Mouse (Mus musculus) left cerebral cortex, adult 8-10 months (tissue): ENCODE results near the gene Tor4a. TPM values are rescaled to one million over a fixed set of nuclear protein-coding genes. Genes with fewer than 3 reads are reported as not detected.

ENCODE experiments used
- DNase-seq, 2 experiments: peaks; one replicate each; pipeline ENCODE4 v3.0.0; 2022; ENCODE audit warnings: low spot score in 2 of 2
- total RNA-seq, 4 experiments: library from RNA; stranded (reverse); gene quantifications; 2 replicates each; pipeline ENCODE4 v1.2.4; 2022

The Tor4a gene
- 1 to 10 TPM; 2.2 to 3.4 (median 2.5) TPM for total RNA-seq

DNA sequence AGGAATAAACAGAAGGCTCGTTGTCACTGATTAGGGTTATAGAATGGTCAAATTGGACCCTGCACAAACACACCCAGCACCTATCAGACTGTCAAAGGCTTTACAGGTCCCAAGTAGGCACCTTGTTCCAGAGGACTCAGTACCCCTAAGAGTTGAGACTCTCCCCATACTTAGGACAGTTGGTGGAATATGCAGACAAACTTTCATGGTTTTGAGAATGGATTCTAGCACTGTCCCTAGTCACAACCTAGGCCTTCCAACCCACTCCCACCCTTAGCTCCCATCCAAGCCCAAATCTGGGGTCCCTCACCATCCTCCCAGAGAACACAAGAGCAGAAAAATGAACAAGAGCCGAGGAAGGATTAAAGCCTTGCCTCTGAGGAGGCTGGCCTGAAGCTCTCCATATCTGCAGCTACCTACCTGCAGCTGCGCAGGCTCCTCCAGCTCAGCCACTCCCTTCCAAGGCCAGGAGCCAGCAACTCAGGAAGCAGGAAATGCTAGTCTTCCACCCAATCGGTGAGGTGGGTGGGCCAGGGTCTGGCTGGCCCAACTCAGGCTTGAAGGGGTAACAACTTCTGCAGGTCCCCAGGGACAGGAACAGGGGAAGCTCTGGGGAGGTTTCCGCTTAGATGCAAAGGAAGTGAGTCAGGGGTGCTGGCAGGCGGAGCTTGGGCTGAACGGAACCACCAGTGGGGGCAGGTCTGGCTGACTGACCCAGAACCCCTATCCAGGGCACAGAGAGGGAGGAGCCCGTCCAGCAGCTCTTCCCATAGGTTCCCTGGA, at the start of gene Tor4a:
TSS of gene Tor4a (minus strand) at position 715 of the 783 bp plus-strand sequence.
- DNase-seq = no peak

- no peak for DNase-seq
Measured at GRCm38 (mm10) chr2:25244144-25244543, 47.5 kb upstream of the Tor4a start.

- no peak for DNase-seq
Measured at GRCm38 (mm10) chr2:25243342-25243741, 46.7 kb upstream of the Tor4a start.

GRCm38 (mm10) chr2:25242101-25242506, 45.4 kb upstream of the Tor4a start, which contains the start of the genes Rnf208 and Cysrt1:
Gene Rnf208 (plus strand): TSS chr2:25242255.
Gene Cysrt1 (minus strand): TSS chr2:25242452.
- DNase-seq = no peak

DNA sequence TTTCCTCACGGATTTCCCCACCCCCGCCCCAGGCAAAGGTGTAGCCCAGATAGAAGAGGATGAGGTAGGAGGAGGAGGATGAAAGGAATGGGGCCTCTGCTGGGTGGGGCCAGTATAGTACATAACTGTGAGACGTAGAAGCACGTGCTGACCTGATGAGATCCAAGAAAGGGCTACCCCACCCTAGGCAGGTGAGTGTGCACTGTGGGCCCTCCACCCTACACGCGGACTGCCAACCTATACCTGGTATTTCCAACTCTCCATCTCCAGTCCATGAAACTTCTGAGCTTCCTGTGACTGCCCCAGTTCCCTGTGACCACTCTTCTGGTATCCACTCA, 44.7 kb upstream of the Tor4a start:
- no peak for DNase-seq

- peak in 1 of 2 experiments; percentile 68 for DNase-seq
Measured at GRCm38 (mm10) chr2:25240723-25241437, 44.2 kb upstream of the Tor4a start.

DNA sequence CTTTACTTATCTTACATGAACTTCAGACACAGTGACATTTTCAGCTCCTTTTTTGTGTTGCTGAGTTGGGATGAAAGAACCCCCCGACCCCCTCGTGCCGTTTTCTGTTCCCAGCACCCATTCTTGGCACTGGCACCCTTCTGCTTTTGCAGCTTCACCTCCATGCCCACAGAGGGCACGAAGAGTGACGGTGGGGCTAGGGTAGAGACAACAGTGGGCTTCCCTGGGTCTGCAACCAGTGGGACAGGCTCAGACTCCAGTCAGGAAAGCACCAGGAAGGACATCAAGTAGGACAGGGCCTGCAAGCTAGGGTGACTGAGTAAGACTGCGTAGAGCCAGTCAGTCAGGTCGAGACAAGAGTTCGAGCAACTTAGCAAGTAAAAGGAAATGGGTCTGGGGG, 43.6 kb upstream of the Tor4a start:
- no peak for DNase-seq

GRCm38 (mm10) chr2:25239766-25240165, 43.1 kb upstream of the Tor4a start:
- no peak for DNase-seq

GRCm38 (mm10) chr2:25238106-25238505, 41.4 kb upstream of the Tor4a start:
- DNase-seq = no peak

GRCm38 (mm10) chr2:25237522-25237921, 40.8 kb upstream of the Tor4a start:
- no peak for DNase-seq

DNA sequence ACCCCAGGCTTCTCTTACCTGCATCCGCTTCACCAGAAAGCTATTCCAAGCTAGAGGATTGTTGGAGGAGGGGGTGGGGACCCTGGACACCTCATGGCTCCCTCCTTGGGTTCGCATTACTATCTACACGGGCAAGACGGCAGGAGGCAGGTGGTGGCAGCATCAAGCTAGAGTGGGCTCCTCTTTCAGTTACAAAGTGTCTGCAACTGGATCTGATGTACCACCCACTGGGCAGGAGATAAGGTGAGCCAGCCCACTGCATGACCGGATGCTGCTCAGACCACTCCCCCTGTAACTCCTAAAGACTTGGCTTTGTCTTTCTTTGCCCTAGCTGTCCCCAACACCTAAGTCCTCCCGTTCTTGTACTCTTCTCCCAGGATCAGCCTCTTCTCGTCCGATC, 39.9 kb upstream of the Tor4a start, which contains the start of gene Rnf224:
TSS of gene Rnf224 (minus strand) at position 174 of the 400 bp plus-strand sequence.
- DNase-seq = no peak

DNA sequence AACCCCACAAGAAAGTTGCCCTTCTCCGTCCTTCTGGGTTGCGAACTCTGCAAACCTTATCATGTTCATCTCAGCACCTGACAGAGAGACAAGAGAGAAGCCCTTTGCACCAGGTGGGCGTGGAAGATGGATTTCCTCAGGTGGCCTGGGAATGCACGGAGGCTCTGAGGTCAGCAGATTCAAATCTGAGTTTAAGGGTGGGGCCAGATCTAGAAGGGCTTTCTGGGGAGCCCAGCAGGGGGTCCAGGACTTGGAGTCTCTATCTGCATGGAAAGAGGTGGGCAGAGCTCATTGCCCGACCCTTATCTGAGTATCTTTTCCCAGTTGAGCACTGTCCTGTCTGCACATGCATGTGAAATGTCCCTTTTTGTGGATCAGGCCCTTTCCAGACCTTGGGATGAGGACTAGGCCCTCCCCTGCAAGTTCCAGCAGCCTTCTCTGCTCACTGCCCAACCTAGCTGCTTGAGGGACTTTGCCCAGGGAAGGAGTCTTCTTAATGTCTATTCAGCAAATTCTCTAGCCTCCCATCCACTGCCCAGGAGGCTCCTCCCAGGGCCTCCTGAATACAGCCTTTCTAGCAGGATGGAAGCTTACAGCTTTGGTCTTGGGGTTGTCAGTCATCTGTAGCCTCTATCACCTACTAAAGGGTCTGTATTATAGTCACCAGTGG, 38.0 kb upstream of the Tor4a start:
- DNase-seq = no peak

GRCm38 (mm10) chr2:25234050-25234449, 37.4 kb upstream of the Tor4a start, which contains the start of gene Slc34a3:
Gene Slc34a3 (minus strand): TSS chr2:25234364.
- DNase-seq = no peak

GRCm38 (mm10) chr2:25233421-25233820, 36.7 kb upstream of the Tor4a start:
- no peak for DNase-seq

- no peak for DNase-seq
Measured at GRCm38 (mm10) chr2:25231038-25231437, 34.4 kb upstream of the Tor4a start.

GRCm38 (mm10) chr2:25230581-25230980, 33.9 kb upstream of the Tor4a start:
- DNase-seq = no peak

DNA sequence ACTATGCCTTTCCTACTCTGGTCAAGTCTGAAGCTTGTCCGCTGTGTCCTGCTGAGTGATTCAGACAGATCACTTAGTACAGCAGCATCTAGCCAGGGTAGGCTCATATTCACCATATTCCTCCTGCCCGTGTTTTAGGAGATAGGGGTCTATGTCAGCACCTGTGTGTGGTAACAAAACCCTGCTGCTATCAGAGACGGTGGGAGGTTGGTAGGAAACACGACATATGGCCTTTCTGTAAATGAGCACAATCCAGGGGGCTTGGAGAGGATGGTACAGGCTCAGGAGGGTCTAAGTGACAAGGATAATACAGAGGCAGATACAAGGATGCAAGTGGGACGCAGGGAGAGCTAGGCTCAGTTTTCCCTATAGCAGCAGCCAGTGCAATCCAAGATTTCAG, 32.9 kb upstream of the Tor4a start:
- DNase-seq = no peak

DNA sequence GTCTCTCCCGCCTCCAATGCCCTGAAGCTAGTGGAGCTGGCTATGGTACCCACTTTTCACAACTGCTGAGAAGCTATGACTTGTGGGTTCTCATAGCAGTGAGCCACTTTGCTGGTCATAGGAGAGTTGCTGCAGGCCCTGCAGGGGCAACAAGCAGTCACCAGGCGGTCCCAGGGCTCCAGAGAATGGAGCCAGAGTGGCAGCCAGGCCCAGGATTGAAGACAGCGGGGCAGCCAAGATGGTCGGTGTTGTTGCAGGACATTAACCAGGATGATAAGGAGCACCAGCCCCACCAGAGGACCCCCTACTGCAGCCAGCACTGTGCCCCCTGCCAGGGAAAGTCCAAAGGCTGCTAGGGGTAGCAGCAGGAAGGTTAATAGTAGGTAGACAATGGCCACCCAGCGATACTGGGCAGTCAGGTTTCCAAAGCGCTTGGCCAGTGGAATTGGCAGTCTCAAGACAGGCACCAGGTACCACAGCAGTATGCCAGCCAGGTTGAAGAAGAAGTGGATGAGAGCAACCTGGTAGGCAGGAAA, 32.4 kb upstream of the Tor4a start:
- DNase-seq = no peak

GRCm38 (mm10) chr2:25228431-25228889, 31.8 kb upstream of the Tor4a start:
- DNase-seq = peak; percentile 56 to 83

DNA sequence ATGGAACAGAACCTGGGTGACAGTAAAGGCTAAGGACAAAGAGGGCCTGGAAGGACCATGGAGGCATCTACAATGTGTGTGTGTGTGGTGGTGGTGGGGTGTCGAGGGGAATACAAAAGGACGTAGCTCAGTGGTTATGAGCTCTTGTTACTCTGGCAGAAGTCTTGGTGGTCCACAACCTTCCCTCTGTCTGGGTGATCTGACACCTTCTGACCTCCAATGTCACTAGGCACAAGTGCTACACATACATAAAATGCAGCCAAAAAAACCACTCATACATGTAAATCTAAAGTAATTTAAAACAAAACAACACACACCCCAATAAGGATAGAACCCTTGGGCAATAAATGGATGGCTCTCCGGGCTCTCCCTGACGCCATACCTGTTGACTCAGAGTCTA, 30.7 kb upstream of the Tor4a start:
- no peak for DNase-seq

GRCm38 (mm10) chr2:25226864-25227263, 30.2 kb upstream of the Tor4a start:
- peak in 1 of 2 experiments; percentile 76 for DNase-seq
